Mouse (Mus musculus): ENCODE measurements around the gene Rpain. TPM values are rescaled to one million over a fixed set of nuclear protein-coding genes. Genes with fewer than 3 reads are reported as not detected.

The Rpain gene
- polyA plus RNA-seq, 1 experiment from 2014 or later, result 80.1 TPM

Other genes with a start within 250 kb of the Rpain start
- gene Zfp3, start 206.0 kb upstream of the Rpain start, polyA plus RNA-seq (2015; fragmentation: Nextera tagmentation; extraction: Ambion mirVana), result 6.8 TPM in 2 replicates
- 0.22 and 0.23 TPM in 2 replicates for gene Scimp, start 157.6 kb upstream of the Rpain start, polyA plus RNA-seq (2015; fragmentation: Nextera tagmentation; extraction: Ambion mirVana)
- 38.5 and 39.7 TPM in 2 replicates for gene Rabep1, start 125.4 kb upstream of the Rpain start, polyA plus RNA-seq (2015; fragmentation: Nextera tagmentation; extraction: Ambion mirVana)
- gene Nup88, start 240 bp upstream of the Rpain start, polyA plus RNA-seq (2015; fragmentation: Nextera tagmentation; extraction: Ambion mirVana), result 128 and 134 TPM in 2 replicates
- 235 and 241 TPM in 2 replicates for gene C1qbp, start 12.8 kb downstream of the Rpain start, polyA plus RNA-seq (2015; fragmentation: Nextera tagmentation; extraction: Ambion mirVana)
- 20.5 and 23.1 TPM in 2 replicates for gene Dhx33, start 34.2 kb downstream of the Rpain start, polyA plus RNA-seq (2015; fragmentation: Nextera tagmentation; extraction: Ambion mirVana)
- gene Mis12, start 49.4 kb downstream of the Rpain start, polyA plus RNA-seq (2015; fragmentation: Nextera tagmentation; extraction: Ambion mirVana), result 50.3 and 55.9 TPM in 2 replicates
- gene Derl2, start 49.6 kb downstream of the Rpain start, polyA plus RNA-seq (2015; fragmentation: Nextera tagmentation; extraction: Ambion mirVana), result 44.2 and 49.3 TPM in 2 replicates
- 267 and 272 TPM in 2 replicates for gene 6330403K07Rik, start 63.3 kb downstream of the Rpain start, polyA plus RNA-seq (2015; fragmentation: Nextera tagmentation; extraction: Ambion mirVana)
- gene Nlrp1a, start 174.5 kb downstream of the Rpain start, polyA plus RNA-seq (2015; fragmentation: Nextera tagmentation; extraction: Ambion mirVana), result 0.09 TPM in 1 of 2 replicates, not detected in the other